Mouse (Mus musculus): ENCODE data around the gene Preb.

Preb gene

DNA sequence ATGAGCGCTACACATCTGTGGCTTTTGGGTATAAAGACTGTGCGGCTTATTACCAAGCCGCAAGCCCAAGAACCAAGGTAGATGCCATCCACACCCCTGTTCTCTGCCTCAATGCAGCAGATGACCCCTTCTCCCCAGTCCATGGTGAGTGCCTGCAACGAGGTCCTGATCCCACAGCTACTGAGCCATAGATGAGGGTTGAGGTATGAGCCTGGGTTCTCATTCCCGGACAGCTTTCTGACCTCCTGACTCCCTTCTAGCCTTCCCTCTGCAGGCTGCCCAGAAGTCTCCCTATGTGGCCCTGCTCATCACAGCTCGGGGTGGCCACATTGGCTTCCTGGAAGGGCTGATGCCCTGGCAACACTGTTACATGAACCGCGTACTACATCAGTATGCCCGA lies 5.6 kb downstream of the Preb start:
- DNase-seq, result no peak

DNA sequence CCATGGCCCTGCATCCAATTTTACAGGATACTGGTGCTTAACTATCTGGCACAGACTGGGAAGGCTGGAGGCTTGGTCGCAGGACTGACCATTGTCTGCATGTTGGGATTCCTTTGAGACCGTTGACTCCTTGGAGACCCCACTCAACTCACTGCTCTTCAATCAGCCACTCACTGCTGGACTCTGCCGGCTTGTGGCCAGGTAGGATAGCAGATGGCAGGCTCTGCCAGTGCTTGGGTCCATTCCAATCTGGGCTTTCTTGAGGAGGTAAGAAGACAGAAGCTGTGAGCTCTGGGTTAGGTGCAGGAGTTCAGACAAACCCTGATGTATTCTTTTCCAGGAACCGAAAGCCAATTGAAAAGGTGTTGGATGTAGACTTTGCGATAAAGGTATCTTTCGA lies 6.1 kb downstream of the Preb start:
- DNase-seq, result peak; percentile 76

DNA sequence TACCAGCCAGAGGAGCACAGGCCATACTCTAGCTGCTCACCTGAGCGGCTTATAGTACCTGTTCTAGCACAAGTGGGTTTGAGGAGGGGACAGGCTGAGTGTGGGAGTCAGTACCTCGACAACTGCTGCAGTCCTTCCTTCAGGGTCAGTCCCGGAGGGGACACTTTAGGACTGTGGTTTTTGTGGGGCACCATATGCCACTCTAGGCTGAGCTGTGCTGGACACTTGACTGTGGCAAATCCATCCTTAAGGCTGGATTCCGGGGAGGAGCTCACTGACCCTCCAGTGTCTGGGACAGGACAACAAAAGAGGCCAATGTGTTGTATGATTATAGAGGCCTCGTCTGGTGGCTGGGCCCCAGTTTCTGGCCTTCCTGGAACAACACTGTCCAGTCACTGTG lies 7.6 kb downstream of the Preb start:
- no peak for DNase-seq

DNA sequence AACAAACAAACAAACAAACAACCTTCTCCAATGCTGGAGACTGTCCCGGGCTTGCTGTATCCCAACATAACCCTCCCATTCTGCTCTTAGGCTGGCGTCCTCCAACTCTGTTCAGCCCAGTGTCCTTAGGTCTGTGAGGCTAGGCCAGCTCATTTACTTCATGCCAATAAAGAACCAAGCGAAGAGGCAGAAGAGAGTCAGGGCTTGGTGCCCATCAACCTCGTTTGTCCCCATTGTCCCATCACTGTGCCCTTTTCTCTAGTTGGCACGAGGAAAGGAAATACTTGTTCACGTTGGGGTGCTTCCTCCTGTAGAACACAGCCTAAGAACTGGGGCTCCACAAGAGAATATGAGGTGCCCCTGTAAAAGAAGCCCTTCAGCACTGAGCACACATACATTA lies 8.5 kb downstream of the Preb start:
- peak; percentile 30 for DNase-seq

DNA sequence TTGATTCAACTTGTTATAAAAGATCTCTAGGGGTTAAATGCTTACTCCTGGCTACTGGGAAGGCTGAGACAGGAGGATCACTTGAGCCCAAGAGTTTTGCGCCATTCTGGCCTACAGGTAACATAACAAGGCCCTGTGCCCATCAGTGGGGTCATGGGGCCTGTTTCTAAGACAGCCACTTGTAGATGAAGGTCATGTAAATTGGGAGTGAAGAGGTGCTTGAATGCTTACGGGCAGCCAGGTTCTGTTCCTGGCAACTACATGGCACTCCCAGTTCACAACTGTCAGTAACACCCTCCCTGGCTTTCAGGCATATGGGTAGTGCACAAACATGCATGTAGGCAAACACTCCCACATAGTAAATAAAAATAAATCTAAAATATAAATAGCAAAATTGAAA lies 9.2 kb downstream of the Preb start:
- peak; percentile 40 for DNase-seq

DNA sequence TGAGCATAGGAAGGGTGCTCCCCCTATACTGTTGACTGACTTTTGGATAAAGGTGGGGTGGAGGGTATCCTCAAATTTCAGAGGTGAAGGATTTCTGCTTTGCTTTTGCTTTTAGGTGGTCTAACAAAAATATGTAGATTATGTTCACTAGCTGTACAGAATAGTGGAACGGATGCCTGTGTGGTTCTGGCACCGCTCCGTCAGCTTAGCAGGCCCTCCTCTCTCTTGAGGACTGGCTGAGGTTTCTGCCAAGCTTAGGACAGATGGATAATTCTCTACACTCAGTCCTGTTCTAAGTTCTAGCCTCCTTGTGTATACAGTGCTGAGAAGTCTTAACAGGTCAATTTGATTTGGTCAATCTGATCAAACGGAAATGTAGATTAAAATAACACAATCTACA lies 9.7 kb downstream of the Preb start:
- DNase-seq, result peak; percentile 58

DNA sequence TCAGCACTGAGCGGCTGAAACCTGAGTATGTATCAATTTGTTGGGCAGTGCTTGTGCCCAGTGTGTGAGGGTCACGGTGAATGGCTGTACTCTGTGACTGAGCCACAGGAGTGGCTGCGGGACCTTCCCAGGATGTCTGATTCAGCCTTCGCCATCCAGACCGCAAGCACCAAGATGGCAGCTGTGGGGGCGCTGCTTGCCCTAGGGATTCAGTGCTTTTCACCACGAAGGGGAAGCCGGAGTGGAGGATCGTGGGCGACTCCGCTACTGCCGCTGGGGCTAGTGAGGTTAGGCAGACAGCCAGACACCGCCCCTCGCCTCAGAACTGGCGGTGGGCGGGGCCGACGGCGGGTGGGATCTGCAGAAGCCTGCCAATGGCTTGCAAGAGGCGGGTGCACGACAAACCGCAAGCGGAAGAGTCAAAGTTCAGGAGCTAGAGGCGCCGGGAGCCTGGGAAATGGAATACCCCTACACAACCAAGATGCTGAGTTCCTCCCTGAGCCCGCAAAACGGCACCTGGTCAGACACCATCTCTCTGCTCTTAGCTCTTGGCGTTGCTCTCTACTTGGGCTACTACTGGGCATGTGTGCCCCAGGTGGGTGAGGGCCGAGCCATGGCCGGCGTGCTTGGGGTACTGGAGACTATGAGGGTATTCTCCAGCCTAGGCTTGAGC lies 10.4 kb downstream of the Preb start:
- DNase-seq, result peak; percentile 88

DNA sequence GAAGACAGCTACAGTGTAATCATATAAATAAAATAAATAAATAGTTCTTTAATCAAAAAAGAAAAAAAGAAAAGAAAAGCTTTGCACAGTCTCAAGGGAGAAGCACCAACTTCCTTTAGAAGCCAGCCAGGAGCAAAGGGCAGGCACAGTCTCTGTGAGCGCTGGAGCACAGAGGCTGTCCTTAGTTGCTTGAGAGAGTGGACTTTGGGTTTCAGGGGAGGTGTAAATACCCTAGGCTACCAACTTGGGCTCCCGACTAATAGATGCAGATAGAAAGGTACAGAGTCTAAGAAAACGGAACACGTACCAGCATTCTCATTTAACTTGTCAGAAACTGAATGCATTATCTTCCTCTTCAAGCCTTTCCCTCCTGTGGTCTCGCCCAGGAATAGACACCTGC lies 11.5 kb downstream of the Preb start:
- no peak for DNase-seq

DNA sequence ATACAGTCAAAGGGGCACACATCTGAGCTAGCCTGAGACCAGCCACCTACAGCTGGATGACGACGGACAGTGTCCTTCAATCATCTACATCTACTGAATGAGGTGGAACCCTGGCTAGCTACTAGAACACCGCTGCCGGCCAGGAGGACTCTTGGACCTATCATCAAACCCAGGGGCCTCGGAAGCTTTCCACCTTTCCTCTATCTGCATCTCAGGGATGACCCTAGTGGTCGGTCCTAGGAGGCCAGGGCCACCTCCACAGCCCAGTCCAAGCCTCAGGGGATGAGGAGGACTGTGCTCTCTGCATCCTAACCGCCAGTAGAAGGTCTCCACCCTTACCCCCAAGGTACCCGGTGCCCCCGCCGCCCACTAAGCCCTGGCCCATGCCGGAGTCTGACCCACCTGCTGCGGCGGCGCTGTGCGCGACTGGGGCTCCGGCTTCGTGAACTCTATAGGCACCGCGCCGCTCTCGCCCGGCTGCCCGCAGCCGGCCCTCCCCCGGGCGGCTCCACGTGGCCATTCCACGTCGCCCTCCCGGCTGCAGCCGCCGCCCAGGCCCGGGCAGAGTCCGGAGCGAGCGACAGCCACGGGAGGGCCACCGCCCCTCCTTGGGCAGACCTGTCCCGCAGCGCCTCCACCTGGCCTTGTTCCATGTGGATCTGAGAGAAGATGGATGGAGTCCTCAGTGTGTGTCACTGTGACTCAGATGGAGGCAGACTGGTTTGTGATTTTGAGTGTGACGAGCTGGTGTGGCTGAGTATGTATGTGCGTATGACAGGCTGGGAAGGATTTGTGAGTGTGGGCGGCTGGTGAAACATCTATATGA lies 15.0 kb downstream of the Preb start, which contains the start of gene Cgref1:
Gene Cgref1 (minus strand): TSS at position 636 of the 826 bp plus-strand sequence.
- DNase-seq, result peak; percentile 81

DNA sequence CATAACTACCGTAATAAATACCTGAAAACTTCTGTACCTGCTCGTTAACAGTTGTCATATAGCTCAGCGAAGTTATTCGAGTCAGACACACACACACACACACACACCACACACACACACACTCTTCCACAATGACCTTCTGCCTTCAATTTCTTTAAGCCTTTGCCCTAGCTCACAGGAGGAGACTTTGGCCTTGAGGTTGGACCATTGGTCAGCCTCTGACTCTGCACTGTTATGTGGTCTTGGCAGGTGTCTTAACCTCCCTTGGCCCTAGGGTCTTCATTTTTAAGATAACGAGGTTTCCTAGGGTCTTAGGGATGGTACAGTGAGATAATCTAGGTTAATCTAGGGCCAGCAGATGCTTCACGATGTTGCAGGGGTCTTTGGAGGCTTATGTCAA lies 15.8 kb downstream of the Preb start:
- no peak for DNase-seq

DNA sequence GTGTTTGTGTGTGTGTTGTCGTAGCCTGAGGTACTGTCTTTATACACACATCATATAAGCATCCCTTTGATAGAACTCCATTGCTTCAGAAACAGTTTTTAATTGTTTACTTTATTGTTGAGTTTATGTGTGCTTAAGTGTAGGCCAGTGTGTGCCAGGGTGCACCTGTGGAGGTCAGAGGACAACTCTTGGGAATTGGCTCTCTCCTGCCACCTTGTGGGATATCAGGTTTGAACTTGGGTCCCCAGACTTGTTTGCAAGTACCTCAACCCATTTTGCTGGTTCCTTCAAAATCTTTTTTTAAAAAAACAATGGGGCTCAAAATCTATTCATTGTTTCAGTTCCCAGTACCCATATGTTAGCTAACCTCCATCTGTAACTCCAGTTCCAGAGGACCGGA lies 17.2 kb downstream of the Preb start:
- DNase-seq, result no peak

DNA sequence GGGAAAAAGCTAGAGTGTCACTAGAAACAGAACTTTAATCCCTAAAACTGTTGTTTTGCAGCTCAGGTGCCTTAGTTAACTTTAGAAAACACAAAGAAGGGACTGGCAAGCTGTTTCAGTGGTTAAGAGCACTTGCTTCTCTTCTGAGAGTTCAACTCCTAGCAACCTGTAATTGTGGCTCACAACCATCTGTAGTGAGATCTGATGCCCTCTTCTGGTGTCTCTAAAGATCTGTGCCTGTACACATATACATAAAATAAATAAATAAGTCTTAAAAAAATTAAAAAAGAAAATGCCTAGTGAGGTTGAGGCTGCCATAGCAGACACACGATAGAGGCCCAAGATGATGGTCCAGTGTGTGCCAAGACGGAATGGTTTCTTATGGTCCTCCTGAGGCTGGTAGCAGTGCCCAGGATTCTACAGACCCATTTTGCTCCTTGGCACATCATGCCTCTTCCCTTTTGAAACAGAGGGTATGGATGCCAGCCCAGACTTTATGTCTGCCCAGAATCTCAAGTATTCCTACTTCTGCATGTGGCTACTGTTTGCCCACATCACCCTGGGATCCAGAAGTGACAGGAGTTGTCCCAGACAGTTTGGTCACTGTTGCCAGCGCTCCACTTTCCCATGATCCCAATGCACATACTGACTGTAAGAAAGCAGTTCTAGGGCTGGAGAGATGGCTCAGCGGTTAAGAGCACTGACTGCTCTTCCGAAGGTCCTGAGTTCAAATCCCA lies 25.3 kb downstream of the Preb start:
- DNase-seq, result no peak

DNA sequence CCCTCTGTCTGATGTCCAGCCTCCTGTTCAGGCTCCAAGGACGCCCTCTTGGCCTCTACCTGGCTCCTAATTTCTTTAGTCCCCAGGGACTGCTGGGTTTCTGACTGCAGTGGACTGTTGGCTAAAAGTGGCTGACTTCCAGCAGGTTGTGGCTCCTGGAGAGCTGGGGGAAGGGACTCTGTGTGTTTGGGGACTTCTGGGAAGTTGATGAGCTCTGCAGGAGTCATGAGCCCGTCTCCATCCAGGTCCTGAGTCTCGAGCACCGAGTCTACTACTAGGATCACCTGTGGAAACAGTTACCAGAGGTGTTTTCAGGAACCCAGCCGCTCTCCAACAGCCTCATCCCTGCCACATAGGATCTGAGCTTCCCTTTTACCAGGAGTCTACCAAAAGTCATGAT lies 26.5 kb downstream of the Preb start:
- DNase-seq, result no peak

DNA sequence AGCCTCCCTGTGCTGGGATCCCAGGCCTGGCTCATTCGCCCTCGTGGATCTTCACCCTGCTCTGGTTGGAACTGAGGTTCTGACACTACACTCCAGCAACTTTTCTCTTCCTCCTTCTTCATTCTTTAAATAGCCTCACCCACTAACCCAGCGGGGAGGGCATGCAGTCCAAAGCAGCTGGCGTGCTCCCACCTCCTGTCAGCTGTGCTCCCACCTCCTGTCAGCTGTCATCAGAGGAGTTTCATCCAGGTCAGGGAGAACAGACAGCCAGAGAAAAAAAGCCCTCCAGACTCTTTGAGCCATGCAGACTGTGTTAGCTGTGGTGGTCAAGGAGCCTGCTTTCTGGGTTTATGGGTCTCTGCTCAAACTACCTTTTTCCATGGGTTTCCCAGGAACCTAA lies 28.8 kb downstream of the Preb start:
- DNase-seq, result no peak

DNA sequence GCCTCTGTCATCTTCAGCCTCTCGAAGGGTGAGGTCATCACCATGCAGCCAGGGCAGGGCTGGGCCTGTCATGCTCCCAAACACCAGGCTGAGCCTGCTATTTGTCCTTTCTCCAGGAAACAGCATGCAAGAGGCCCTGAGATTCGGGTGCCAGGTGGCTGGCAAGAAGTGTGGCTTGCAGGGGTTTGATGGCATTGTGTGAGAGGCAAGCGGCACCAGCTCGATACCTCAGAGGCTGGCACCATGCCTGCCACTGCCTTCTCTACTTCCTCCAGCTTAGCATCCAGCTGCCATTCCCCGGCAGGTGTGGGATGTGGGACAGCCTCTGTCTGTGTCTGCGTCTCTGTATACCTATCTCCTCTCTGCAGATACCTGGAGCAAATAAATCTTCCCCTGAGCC lies 29.3 kb downstream of the Preb start:
- DNase-seq, result peak; percentile 49

DNA sequence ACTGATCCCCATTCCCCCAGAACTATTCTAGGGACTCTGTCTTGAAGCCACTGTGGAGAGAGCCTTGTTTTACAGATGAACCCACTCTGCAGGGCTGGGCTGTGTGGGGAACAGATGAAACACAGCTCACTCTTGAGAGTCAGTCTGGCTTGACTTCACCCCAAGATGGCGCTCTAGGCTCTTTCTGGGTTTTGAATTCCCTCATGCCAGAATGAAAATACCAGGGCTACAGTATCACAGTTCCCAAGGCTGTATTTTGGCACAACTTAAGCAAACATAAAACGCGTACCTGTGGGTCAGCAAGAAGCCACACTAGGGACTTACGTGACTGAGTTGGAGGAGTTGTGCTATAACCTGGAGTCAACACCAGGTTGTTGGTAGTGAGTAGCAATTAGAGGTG lies 30.0 kb downstream of the Preb start:
- peak; percentile 70 for DNase-seq

DNA sequence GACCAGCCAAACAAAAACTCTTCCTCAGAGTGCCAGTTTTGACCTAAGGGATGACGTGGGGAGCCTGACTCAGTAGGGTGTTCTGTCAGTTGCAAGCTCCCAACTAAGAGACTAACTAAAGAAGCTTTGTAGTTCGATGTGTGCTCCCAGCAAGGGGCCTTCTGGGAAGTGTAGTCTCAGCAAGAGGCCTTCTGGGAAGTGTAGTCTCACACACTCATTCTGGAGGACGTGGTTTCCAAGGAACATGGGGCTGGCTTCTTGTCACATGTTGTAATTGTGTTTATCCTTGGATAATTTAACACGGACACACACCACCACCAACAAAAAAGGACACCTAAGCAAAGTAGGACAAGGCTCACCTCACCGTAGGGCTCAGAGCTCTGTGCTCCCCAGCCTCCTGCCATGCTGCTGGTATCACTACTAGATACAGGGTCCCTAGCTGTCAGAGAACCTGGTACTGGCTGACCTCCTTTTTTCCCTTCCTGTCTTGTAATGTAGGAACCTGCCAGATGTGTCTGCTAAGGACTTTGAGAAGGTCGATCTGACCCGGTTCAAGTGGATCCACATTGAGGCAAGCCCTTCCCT lies 32.1 kb downstream of the Preb start:
- DNase-seq, result peak; percentile 50

DNA sequence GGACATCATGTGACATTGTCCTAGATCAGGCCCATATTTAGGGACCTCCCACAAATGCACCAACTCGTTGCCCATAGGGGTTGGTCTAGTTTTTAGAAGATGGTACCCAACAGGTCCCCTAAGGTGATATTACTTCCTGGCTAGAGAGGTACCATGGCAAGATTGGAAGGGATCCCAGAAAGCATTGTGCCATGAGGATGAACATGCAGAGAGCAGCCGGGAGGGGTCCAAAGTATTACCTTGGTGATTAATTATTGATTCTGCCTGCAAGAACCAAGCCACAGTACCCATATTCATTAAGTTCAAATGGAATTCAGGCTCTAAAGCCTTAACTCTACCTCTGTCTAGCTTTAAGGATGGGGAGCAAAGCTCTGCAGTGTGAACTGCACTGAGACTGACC lies 34.1 kb downstream of the Preb start:
- DNase-seq, result no peak

DNA sequence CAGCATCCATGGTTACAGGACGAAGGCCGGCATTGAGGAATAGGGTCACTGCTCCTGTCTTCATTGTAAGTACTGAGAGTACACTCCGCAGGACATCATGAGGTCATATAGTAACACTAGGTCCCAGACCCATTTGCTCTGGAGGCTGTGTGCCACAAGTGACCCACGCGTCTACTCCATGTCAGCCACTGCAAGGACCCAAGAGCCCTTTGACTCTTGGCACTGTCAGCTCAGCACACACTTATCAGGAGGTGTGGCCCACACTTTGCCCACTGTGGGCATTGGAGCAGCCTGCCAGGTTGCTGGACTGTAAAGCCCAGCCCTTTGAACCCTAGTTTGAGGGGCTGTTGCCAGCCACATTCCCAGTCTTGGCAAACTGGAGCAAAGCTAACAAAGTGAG lies 34.9 kb downstream of the Preb start:
- peak; percentile 28 for DNase-seq

DNA sequence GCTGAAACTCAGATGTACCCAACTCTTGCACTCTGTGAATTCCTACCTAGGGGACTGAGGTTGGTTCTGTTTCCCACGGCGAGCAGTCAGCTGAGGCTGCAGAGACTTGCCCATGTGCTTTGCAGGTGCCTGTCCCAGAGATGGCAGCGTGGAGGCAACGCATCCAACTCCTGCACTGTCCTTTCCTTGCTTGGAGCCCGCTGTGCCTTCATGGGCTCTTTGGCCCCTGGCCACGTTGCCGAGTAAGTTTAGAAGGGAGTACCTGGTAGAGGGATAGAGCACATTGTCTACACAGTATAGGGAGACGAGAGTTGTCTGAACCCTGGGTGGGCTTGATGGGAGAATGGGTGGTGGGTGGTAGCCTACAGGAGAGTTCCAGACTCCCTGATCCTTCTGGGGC lies 35.5 kb downstream of the Preb start:
- peak; percentile 35 for DNase-seq

DNA sequence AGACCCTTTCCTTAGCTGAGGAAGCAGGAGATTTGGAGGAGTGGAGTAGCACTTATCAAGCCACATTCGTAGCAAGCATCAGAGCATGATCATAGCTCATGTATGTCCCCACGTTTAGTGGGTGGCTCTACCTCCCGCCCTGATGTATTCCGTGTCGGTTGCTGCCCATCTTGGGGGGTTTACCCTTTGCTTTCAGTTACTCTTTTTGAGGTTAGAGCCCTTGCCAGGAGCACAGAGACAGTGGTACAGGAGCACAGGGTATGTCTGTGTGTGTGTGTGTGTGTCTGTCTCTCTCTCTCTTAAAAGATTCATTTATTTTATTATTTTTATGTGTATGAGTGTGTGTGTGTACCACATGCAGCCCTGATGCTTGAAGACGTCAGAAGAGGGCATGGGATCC lies 37.0 kb downstream of the Preb start:
- DNase-seq, result no peak

DNA sequence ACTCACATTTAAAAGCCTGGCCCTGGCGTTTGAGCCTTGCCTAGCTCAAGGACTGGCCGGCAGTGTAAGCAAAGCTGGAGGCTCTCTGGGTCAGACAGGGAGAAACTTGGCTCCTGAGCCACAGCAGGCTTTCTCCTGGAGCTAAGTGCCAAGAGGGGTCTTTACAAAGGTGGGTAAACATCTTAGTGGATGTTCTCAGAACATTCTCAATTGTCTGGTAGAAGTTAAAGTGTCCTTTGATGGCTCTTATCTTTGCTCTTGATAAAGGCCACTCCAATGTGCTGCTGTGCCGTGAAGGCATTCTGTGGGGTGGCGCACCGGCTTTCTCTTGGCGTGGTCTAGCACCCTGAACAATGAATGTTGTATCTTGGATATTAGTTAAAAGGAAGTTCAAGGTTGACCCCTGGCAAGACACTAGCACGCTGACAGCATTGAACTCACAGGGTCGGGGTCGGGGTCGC lies 37.5 kb downstream of the Preb start:
- DNase-seq, result no peak

DNA sequence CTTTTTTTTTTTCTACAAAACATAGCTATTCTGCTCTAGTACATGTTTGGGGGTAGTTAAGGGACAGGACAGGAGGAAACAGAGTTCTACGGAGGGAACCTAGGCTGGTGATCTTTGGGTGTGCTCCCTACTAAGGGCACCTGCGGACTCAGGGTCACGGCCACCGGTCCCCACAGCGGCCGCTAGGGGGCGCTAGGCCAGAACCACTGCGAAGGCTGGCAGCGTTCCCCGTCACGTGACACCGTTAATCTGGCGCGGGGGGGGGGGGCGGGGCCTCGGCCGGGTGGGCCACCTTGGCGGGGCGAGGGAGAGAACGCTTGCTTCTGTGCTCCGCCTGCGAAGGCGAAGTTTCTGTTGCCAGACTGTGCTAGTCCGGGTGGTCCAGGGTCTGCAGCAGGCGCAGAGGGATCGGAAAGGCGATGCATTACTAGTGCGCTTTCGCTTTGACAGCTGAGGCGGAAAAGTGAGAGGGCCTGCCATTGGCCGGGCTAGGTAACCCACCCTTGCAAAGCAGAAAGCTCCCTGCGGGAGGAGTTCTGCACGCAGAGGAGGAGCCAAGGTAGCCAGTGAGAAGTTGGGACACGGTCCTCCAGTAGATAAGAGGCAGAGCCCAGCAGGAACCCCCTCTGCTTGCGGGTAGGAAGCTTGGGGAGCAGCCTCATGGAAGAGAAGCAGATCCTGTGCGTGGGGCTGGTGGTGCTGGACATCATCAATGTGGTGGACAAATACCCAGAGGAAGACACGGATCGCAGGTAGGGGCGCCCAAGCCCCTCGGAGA lies 38.7 kb downstream of the Preb start, which contains the start of gene Khk:
Gene Khk (plus strand): TSS at position 176 of the 778 bp plus-strand sequence.
- DNase-seq, result peak; percentile 90

Measured in cerebellum, adult 9-11 months (tissue).